Mouse (Mus musculus) MEL (cell line): ENCODE data around the gene Cd207.

Experiments used
- CTCF ChIP-seq, 3 experiments: IDR thresholded peaks in 2 of 3; conservative IDR thresholded peaks in 1 of 3; 2 replicates each; pipeline ENCODE4 v1.5.1; 2011 to 2012; ENCODE audit warnings: low read length in 3 of 3, low read depth in 2 of 3, mild to moderate bottlenecking in 2 of 3, improper control_type of control experiment in 1 of 3, inconsistent platforms in 1 of 3, mixed read lengths in 1 of 3, moderate library complexity in 1 of 3; ENCODE audit not compliant: control insufficient read depth in 1 of 3, insufficient read depth in 1 of 3, poor library complexity in 1 of 3, severe bottlenecking in 1 of 3
- GATA1 ChIP-seq: IDR thresholded peaks from 2 replicates; pipeline ENCODE4 v1.6.1; 2011; ENCODE audit warnings: low read depth, low read length, improper control_type of control experiment
- KAT2A ChIP-seq: conservative IDR thresholded peaks from 2 replicates; pipeline ENCODE4 v1.6.1; 2012; ENCODE audit warnings: low read depth, low read length, improper control_type of control experiment, inconsistent platforms
- MYC ChIP-seq: IDR thresholded peaks from 2 replicates; pipeline ENCODE4 v1.6.1; 2011; ENCODE audit warnings: low read depth, mild to moderate bottlenecking, low read length, improper control_type of control experiment, moderate library complexity

DNA sequence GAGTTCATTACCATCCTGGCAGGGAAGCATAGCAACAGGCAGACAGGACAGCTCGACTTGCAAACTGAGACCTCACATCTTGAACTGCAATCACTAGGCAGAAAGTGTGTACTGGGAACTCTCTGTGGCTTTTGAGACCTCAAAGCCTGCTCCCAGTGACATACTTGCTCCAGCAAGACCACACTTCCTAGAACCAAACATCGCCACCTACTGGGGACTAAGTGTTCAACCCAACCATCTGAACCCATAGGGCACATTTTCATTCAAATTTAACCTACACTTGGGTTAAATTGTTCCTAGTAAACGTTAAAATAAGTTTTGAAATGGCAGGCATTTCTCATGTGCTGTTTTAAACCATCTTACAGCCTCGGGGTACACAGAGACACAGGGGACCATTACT is 49.5 kb upstream of the Cd207 start:
- no peak for TF ChIP-seq GATA1
- TF ChIP-seq MYC = no peak
- no peak for TF ChIP-seq KAT2A
- peak; percentile 47 to 69 (median 64) for TF ChIP-seq CTCF (IDR thresholded peaks at IDR 0.05 in 2 of 3, conservative IDR thresholded peaks at IDR 0.05 in 1 of 3; ENCODE audit: control insufficient read depth in 1 of 3, insufficient read depth in 1 of 3, low read depth in 2 of 3, low read length in 3 of 3, poor library complexity in 1 of 3, severe bottlenecking in 1 of 3)
